Mouse (Mus musculus) C2C12 (cell line): ENCODE data around the gene Dnajc13. TPM values are rescaled to one million over a fixed set of nuclear protein-coding genes. Genes with fewer than 3 reads are reported as not detected.

Source experiments
- H3K27me3 ChIP-seq: one replicate; pipeline ENCODE4 v1.6.1; 2011; ENCODE audit not compliant: control insufficient read depth, insufficient read depth, insufficient read length
- H3K36me3 ChIP-seq: one replicate; pipeline ENCODE4 v1.6.1; 2011; ENCODE audit not compliant: control insufficient read depth, insufficient read depth
- H3K4me3 ChIP-seq: one replicate; pipeline ENCODE4 v1.5.1; 2011; ENCODE audit warnings: mild to moderate bottlenecking, control low read depth; ENCODE audit not compliant: poor library complexity, insufficient read depth, severe bottlenecking
- H3K79me2 ChIP-seq: one replicate; pipeline ENCODE4 v1.6.1; 2011; ENCODE audit not compliant: control insufficient read depth, insufficient read depth
- H3K79me3 ChIP-seq: one replicate; pipeline ENCODE4 v1.6.1; 2011; ENCODE audit warnings: low read depth, control low read depth
- H3ac ChIP-seq: one replicate; pipeline ENCODE3; 2011; ENCODE audit warnings: low read depth; ENCODE audit not compliant: control insufficient read depth, insufficient read length
- CEBPB ChIP-seq: IDR thresholded peaks from one replicate; pipeline ENCODE4 v1.6.1; 2011; ENCODE audit warnings: low read depth, mild to moderate bottlenecking, control low read depth, moderate library complexity
- CTCF ChIP-seq: IDR thresholded peaks from one replicate; pipeline ENCODE4 v1.5.1; 2011; ENCODE audit not compliant: control insufficient read depth, insufficient read depth, insufficient read length
- FOSL1 ChIP-seq: IDR thresholded peaks from one replicate; pipeline ENCODE4 v1.8.0; 2011; ENCODE audit warnings: mild to moderate bottlenecking, low read length; ENCODE audit not compliant: poor library complexity, insufficient read depth, severe bottlenecking
- MAX ChIP-seq: IDR thresholded peaks from one replicate; pipeline ENCODE4 v1.6.1; 2011; ENCODE audit warnings: mild to moderate bottlenecking, control low read depth
- MYOD1 ChIP-seq: IDR thresholded peaks from one replicate; pipeline ENCODE4 v1.6.1; 2011; ENCODE audit warnings: low read depth; ENCODE audit not compliant: control insufficient read depth, insufficient read length
- MYOG ChIP-seq: IDR thresholded peaks from one replicate; pipeline ENCODE4 v1.6.1; 2011; ENCODE audit not compliant: control insufficient read depth, insufficient read length; ENCODE audit errors: extremely low read depth
- USF1 ChIP-seq: IDR thresholded peaks from one replicate; pipeline ENCODE4 v1.6.1; 2011; ENCODE audit warnings: low read depth, mild to moderate bottlenecking, control low read depth, moderate library complexity
- polyA plus RNA-seq: library from polyadenylated mRNA; unstranded; fragments of >200 nt; fragmentation: generic; extraction: Trizol; gene quantifications from one replicate; pipeline ENCODE4 v1.2.1, GENCODE M21; 2012; ENCODE audit warnings: missing spikeins

Dnajc13 gene
- polyA plus RNA-seq, 1 experiment: 13.5 TPM

GRCm38 (mm10) chr9:104192513-104192912, 70.2 kb downstream of the Dnajc13 start:
- H3ac ChIP-seq: no peak overlapping the region
- H3K36me3 ChIP-seq: peaks cover 54% of the 10 kb centered on the region
- no peaks in the 10 kb centered on the region for H3K79me3 ChIP-seq
- no peaks in the 10 kb centered on the region for H3K27me3 ChIP-seq
- no peak overlapping the region for H3K4me3 ChIP-seq
- H3K79me2 ChIP-seq: no peaks in the 10 kb centered on the region
- no peak for TF ChIP-seq MYOG
- TF ChIP-seq CEBPB: no peak
- TF ChIP-seq CTCF: no peak
- TF ChIP-seq FOSL1: no peak

GRCm38 (mm10) chr9:104189657-104190056, 73.1 kb downstream of the Dnajc13 start:
- Histone ChIP-seq H3K4me3 (no peak overlapping the region), H3K79me3 (no peaks in the 10 kb centered on the region), H3ac (no peak overlapping the region), H3K79me2 (no peaks in the 10 kb centered on the region), H3K36me3 (peaks cover 51% of the 10 kb centered on the region), H3K27me3 (no peaks in the 10 kb centered on the region)
- TF ChIP-seq CEBPB: no peak
- no peak for TF ChIP-seq MAX

GRCm38 (mm10) chr9:104188704-104189103, 74.0 kb downstream of the Dnajc13 start:
- no peak overlapping the region for H3ac ChIP-seq
- TF ChIP-seq MYOG (no peak), CTCF (no peak), FOSL1 (no peak), USF1 (no peak), MYOD1 (no peak), MAX (no peak), CEBPB (no peak)
- no peaks in the 10 kb centered on the region for H3K27me3 ChIP-seq
- no peaks in the 10 kb centered on the region for H3K79me3 ChIP-seq
- no peaks in the 10 kb centered on the region for H3K79me2 ChIP-seq
- no peak overlapping the region for H3K4me3 ChIP-seq
- H3K36me3 ChIP-seq: peaks cover 47% of the 10 kb centered on the region

GRCm38 (mm10) chr9:104187028-104187427, 75.7 kb downstream of the Dnajc13 start:
- Histone ChIP-seq H3K27me3 (no peaks in the 10 kb centered on the region), H3K79me2 (no peaks in the 10 kb centered on the region), H3K79me3 (no peaks in the 10 kb centered on the region), H3ac (no peak overlapping the region), H3K36me3 (peaks cover 45% of the 10 kb centered on the region), H3K4me3 (no peak overlapping the region)
- TF ChIP-seq MYOG (no peak), FOSL1 (no peak), MAX (no peak), CEBPB (no peak), CTCF (no peak), MYOD1 (no peak), USF1 (no peak)

- Histone ChIP-seq H3K79me2 (no peaks in the 10 kb centered on the region), H3K4me3 (no peak overlapping the region), H3K79me3 (no peaks in the 10 kb centered on the region), H3K36me3 (peaks cover 61% of the 10 kb centered on the region), H3ac (no peak overlapping the region), H3K27me3 (no peaks in the 10 kb centered on the region)
- TF ChIP-seq FOSL1 (no peak), CTCF (no peak), CEBPB (no peak), MYOG (no peak), USF1 (no peak), MYOD1 (no peak), MAX (no peak)
Measured at GRCm38 (mm10) chr9:104183181-104183580, 79.5 kb downstream of the Dnajc13 start.

GRCm38 (mm10) chr9:104182328-104182727, 80.4 kb downstream of the Dnajc13 start:
- Histone ChIP-seq H3K79me3 (no peaks in the 10 kb centered on the region), H3K27me3 (no peaks in the 10 kb centered on the region), H3ac (no peak overlapping the region), H3K4me3 (no peak overlapping the region), H3K79me2 (no peaks in the 10 kb centered on the region), H3K36me3 (peaks cover 62% of the 10 kb centered on the region)
- TF ChIP-seq CEBPB (no peak), CTCF (no peak), MAX (no peak), MYOD1 (no peak), FOSL1 (no peak)
